Mouse (Mus musculus) c-Kit-positive CD71-positive TER-119-positive erythroid progenitor cells, embryonic 14.5 days (primary cell): ENCODE data around the gene Hist2h4.
"Not testable (repeated sequence)": the region's sequence is repeated elsewhere in the genome, so short reads cannot be mapped to it uniquely, and the experiment has no call there.

Experiments
- DNase-seq: peaks from one replicate; pipeline ENCODE4 v3.0.0-alpha.2; 2013; ENCODE audit warnings: low spot score

The Hist2h4 gene

DNA sequence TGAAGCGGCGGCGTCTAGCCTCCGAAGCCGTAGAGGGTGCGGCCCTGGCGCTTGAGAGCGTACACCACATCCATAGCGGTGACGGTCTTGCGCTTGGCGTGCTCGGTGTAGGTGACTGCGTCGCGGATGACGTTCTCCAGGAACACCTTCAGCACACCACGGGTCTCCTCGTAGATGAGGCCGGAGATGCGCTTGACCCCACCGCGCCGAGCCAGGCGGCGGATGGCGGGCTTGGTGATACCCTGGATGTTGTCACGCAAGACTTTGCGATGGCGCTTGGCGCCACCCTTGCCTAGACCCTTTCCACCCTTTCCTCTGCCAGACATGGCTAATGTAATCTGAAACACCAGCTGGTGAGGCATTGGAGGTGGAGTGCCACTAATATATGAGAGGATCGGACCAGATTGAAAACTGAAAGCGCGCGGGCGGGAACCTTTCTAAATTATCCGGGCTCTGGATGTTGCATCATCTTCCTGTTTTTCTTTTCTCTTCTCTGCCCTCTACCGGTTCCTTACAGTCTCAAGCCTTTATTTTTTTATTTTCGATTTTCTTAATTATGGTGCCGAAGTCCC is at the start of gene Hist2h4:
Gene Hist2h4 (minus strand): TSS at position 333 of the 572 bp plus-strand sequence.
- DNase-seq, result peak; percentile 98

GRCm38 (mm10) chr3:96312341-96313098 is 49.4 kb upstream of the Hist2h4 start:
- DNase-seq, result no peak

DNA sequence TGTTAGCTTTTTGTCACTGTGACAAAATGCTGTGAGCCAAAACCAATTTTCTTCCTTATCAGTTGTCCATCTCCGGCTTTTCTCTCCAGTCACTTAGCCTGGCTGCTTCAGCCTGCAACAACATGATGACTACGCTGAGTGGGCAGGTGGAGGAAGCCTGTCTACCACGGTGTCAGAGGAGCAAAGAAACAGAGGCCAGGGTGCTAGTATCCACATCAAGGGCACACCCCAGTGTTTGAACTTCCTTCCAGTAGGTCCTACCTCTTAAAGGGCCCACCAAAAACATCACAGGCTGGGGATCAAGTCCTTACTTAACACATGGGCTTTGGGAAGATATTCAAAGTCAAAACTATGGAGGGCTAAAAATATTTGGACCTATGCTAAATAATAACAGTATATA is 46.3 kb upstream of the Hist2h4 start:
- no peak for DNase-seq

GRCm38 (mm10) chr3:96306506-96306905 is 43.4 kb upstream of the Hist2h4 start:
- DNase-seq, result no peak

DNA sequence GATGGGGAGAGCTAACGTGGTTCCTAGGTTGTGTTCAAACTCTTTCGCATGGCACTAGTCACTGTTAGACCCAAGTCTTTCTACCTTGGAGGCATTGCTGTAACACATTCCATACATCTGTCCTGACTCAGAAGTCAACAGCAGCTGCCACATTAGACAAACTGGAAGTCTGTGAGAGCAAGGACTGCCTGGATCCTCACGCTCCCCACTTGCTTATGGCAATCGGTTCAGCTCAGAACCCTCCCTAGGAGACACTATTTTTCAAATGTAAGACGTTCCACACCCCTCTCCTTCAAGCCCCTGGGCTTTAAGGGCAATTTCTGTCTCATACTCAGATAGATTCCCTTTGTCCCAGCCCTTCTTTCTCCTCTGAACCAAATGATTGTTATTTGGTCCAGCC is 39.0 kb upstream of the Hist2h4 start:
- no peak for DNase-seq

- DNase-seq, result no peak
Observed at GRCm38 (mm10) chr3:96300706-96301529, 37.8 kb upstream of the Hist2h4 start.

DNA sequence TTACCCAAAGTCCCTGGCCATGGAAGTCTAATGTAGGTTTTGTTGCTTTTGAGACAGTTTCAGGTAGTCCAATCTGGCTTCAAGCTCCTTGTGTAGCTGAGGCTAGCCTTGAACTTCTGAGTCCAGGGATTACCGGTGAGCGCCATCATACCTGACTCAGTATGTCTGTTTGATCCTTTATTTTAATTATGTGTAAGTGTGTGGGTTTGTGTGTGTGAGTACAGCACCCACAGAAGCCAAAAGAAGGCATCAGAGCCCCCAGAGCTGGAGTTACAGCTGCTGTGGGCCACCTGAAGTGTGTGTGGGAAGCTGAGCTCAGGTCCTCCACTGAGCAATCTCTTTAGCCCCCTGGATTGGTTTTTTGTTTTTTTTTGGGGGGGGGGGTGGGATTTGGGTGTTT is 36.5 kb upstream of the Hist2h4 start:
- DNase-seq, result no peak

- no peak for DNase-seq
Observed at GRCm38 (mm10) chr3:96298360-96298759, 35.2 kb upstream of the Hist2h4 start.

DNA sequence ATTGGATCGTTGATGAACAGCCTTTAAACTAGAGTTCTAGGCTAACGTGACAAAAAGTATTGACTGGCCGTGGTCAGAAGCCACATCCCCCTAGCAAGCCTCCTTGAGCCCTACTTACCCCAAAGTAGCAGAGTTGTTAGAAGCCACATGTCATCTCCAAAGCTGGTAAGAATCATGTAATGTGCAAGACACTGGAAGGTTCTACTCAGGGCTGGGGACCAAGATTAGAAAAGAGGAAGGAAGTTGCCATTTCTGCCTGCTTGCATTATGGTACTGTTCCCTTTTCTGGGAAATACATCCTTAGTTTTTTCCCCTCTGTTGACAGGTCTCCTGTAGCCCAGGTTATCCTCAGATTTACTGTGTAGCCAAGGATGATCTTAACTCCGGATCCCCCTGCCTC is 30.7 kb upstream of the Hist2h4 start, which contains the start of gene Fcgr1:
Gene Fcgr1 (minus strand): TSS at position 183 of the 400 bp plus-strand sequence.
- no peak for DNase-seq

GRCm38 (mm10) chr3:96293368-96293767 is 30.3 kb upstream of the Hist2h4 start:
- DNase-seq, result no peak

DNA sequence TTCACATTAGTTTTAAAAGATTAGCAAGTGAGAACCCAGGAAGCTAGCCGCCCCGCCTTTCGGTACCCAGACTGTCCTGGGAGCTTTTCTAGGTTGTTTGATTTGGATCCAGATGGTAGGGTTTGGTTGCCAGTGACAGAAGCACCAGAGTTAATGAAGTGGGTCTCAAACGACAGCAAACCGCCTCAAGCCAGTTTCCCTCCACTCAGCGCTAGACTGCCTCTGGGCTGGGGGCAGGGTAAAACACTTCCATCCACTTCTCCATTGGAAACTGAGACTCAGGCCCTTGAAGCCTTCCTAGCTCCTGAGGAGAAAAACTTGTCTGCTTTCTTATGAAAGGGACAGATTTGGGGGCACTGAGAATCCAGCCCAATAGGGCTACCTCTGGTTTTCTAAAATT is 29.5 kb upstream of the Hist2h4 start:
- DNase-seq, result no peak

DNA sequence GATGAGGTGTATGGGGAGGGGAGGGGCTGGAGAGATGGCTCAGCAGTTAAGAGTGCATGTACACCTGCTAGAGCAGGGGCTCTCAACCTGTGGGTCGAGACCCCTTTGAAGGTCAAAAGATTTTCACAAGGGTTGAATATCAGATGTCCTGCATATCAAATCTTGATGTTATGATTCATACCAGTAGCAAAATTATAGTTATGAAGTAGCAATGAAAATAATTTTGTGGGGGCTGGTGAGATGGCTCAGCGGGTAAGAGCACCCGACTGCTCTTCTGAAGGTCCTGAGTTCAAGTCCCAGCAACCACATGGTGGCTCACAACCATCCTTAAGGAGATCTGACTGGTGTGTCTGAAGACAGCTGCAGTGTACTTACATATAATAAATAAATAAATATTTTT is 27.6 kb upstream of the Hist2h4 start:
- DNase-seq, result not testable (repeated sequence)

DNA sequence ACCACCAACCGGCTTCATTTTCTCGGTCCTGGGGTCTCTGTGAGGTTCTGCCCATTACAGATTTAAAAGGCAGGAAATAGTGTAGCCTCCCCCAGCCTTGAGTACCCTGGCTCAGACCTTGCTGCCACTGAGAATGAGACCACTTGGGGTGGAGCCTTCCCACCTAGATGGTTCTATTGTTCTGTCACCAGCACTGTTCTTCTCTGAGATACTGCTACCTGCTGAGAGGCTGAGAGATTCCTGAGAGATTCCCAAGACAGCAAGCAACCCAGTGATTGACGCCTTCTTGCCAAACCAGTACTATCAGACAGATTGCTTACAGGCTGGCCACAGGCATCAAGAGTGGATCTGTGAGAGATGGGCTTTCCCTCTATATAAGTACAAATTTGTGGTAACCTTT is 26.1 kb upstream of the Hist2h4 start:
- no peak for DNase-seq

DNA sequence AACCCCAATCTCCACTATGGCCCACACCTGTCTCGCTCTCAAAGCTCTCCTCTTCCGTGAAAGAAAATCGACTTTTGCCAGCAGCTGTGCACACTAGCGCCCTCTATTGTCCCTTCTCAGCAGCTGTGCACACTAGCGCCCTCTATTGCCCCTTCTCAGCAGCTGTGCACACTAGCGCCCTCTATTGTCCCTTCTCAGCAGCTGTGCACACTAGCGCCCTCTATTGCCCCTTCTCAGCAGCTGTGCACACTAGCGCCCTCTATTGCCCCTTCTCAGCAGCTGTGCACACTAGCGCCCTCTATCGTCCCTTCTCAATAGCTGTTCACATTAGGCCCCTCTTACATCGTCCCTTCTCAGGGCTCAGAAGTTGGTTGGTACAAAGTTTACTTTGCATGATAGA is 24.2 kb upstream of the Hist2h4 start:
- DNase-seq, result not testable (repeated sequence)

DNA sequence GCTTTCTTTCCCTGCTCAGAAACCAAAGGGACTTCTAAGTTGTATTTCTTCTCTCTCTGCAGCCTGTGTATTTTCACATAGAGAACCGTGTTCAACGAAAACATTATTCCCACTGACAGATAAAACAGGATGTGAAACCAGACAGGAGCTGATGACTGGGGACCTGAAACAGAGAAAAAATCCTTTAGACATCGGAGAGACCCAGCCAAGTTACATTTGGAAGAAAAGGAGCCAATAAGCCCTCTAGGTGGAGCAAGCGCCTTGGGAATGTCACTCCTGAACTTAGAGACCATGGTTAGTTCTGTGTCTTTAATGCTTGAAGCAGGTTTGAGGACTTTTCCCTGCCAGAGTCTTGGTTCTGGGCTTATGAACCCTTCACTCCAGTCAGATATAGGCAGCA is 21.3 kb upstream of the Hist2h4 start:
- DNase-seq, result no peak

DNA sequence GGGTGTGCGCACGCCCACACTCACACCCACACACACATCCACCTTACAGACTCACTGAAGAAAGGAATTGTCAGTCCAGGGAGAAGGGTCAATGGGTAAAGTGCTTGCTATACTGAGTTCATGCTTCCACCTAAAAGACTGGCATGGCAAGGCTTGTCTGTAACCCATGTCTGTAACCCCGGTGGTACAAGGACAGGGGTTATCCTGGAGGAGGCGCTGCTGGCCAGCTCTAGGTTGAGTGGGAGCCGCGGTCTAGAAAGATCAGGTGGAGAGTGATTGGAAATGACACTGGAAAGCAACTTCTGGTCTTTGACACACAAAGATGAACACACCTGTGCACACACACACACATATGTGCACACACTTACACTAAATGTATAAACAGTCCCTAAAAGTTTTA is 17.5 kb upstream of the Hist2h4 start:
- no peak for DNase-seq

DNA sequence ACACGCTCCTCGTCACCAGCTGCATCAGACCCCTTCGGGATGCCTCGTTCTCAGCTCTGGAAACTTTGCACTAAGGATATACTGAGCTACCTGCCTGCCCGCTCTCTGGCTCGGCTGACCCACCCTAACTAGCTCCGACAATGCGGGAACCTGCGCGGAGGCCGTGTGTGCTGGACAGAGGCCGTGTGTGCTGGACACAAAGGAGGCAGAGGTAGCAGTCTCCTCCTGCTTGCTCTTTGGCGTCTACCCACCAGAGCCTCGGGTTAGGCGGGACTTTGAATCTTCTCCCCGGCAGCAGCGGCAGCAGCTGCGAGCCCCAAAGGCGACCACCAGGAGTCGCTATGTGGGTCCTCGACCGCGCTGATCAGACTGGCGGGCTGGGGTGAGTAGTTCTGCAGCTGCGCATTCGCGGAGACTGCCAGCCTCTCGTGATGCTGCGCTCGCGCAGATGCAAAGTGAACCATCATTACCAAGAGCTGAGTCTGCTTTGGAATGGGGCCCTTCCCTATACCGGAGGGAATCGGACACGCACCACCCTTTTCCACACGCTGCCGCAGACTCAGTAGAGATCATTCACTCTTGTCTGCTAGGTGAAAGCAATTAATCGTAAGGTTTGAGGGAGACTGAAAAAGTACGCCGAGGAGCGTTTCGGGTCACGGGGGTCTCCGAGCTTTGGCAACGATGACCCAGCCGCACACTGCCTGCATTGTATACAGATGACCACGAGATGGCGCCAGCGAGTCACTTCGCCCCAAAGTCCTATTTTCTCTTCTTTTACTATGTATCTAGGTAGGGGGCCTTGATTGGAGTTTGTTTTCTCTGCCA is 14.9 kb upstream of the Hist2h4 start:
- DNase-seq, result peak; percentile 79

DNA sequence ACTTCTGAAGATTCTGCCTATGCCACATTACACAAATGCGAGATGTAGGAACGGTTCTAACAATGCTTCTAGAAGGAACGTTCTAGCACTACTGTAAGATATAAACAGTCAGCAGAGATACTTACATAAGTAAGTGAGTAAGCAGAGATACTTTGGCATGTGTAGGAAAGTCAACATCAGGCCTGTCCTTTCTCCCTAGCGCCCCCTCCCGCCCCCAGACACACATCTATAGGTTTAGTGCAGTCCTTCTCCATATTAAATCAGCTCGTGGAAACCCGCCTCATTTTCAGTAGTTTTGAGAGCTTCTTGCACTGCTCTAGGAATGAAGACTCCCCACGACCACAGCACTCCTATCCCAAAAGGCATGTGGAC is 14.3 kb upstream of the Hist2h4 start:
- no peak for DNase-seq

DNA sequence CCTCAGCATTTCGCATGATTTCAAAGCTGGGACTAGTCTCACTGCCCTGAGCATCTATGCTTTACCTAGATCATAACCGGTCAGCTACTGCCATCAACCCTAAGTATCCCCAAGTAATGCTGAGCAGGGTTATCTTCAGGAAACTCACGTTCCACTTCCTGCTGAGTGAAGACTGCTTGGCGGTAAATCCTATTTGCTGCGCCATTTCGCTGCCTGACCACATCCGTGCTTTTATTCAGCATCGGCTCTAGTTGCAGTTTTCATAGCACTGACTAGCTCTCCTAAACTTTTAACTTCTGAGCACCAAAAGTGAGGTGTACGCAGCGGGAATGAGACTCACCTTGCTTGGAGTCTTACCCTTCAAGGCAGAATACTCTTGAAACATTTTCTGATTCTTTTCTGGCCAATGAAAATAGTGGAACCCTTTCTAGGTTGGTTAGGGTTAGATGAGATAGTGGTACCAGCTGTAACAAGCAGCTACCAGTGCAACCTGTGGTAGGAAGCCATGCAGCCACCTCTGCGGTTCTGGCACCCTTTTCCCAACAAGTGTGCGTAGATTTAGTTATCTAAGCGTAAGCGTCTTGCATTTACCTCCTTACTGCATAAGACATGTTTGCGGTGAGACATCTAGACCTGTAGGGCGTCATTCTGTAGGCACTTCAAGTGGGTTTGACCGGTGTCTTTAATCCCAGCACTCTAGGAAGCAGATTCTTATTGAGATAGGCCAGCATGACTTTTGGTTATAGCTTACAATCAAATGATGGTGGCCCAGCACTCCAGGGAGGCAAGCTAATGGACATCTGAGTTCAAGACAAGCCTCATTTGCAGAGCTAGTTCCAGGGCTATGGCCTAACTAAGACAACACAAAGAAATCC is 10.7 kb upstream of the Hist2h4 start:
- DNase-seq, result peak; percentile 72

- DNase-seq, result peak; percentile 98
Observed at GRCm38 (mm10) chr3:96269511-96270474, 6.7 kb upstream of the Hist2h4 start, which contains the start of gene Hist2h2bb. Gene Hist2h2bb, plus strand, starts transcription at chr3:96269752.
